Mouse (Mus musculus) E14TG2a.4 (cell line): ENCODE data around the gene Dapk2.
A peak's percentile ranks its signal among the peaks of the same experiment; 100 is the strongest.

Experiments
- CTCF ChIP-seq: conservative IDR thresholded peaks from 2 replicates; pipeline ENCODE4 v1.5.1; 2014; ENCODE audit warnings: low read length
- POU5F1 ChIP-seq: IDR thresholded peaks from 2 replicates; pipeline ENCODE4 v1.6.1; 2014; ENCODE audit warnings: low read length, borderline replicate concordance

DNA sequence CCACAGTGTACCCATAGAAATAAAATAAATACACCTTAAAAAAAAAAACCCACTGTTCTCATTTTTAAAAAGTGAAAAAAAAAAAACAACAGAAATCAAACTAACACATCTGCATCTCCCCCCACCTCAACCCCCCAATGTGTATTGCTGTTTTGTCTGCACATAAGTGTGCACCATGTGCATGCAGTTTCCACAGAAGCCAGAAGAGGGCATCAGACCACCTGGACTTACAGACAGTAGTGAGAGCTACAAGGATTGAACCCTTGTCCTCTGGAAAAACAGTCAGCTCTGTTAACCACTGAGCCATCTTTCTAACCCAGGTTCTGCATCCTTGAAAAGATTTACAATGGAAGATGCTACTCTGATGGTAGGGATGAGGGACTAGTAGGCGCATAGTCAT is 124.6 kb downstream of the Dapk2 start:
- TF ChIP-seq CTCF (peak; percentile 75), POU5F1 (no peak)
